Mouse (Mus musculus) forebrain, embryonic 12.5 days (tissue): ENCODE results near the gene Tmem262. TPM values are rescaled to one million over a fixed set of nuclear protein-coding genes. Genes with fewer than 3 reads are reported as not detected.

Experiments
- ATAC-seq: fragments of 200-750 bp; cut with Nextera tagmentation; 2 replicates; pipeline ENCODE4 v1.8.0; 2017; ENCODE audit warnings: moderate TSS enrichment; ENCODE audit not compliant: low FRiP score
- H3K27ac ChIP-seq: fragments of 300-500 bp; sonication (generic); 2 replicates; pipeline ENCODE4 v1.5.1; 2016; ENCODE audit warnings: mild to moderate bottlenecking
- H3K27me3 ChIP-seq: fragments of 300-500 bp; sonication (generic); 2 replicates; pipeline ENCODE4 v1.6.1; 2016; ENCODE audit warnings: mild to moderate bottlenecking
- H3K36me3 ChIP-seq: fragments of 300-500 bp; sonication (generic); replicated peaks from 2 replicates; pipeline ENCODE4 v1.6.1; 2016; ENCODE audit warnings: mild to moderate bottlenecking
- H3K4me1 ChIP-seq: fragments of 300-500 bp; sonication (generic); 2 replicates; pipeline ENCODE4 v1.6.1; 2016
- H3K4me2 ChIP-seq: fragments of 300-500 bp; sonication (generic); 2 replicates; pipeline ENCODE4 v1.6.1; 2016; ENCODE audit warnings: mild to moderate bottlenecking, moderate library complexity
- H3K4me3 ChIP-seq: fragments of 300-500 bp; sonication (generic); replicated peaks from 2 replicates; pipeline ENCODE4 v1.5.1; 2016; ENCODE audit warnings: mild to moderate bottlenecking
- H3K9ac ChIP-seq: fragments of 300-500 bp; sonication (generic); 2 replicates; pipeline ENCODE4 v1.6.1; 2016; ENCODE audit warnings: mild to moderate bottlenecking
- H3K9me3 ChIP-seq: fragments of 300-500 bp; sonication (generic); 2 replicates; pipeline ENCODE4 v1.6.1; 2016
- WGBS: fragments of 180-500 bp; shearing (Covaris S2); methylation state at CpG from one replicate; pipeline ENCODE4 v1.1.7; 2016; 5-methylcytosine and 5-hydroxymethylcytosine counted together
- polyA plus RNA-seq: library from polyadenylated mRNA; unstranded; fragments of >200 nt; fragmentation: Nextera tagmentation; extraction: Ambion mirVana; gene quantifications from 2 replicates; pipeline ENCODE4 v1.2.1, GENCODE M21; 2016

The Tmem262 gene
- polyA plus RNA-seq, 1 experiment from 2014 or later = not detected

- ATAC-seq = no peak; the same call in 1 of the 2 replicates
- Histone ChIP-seq H3K27ac (peak overlapping the region; percentile 89), H3K27me3 (no peaks in the 10 kb centered on the region), H3K4me1 (peaks cover 40% of the 10 kb centered on the region), H3K4me3 (peak overlapping the region; percentile 56), H3K9me3 (no peaks in the 10 kb centered on the region), H3K36me3 (peaks cover 36% of the 10 kb centered on the region), H3K9ac (peak overlapping the region; percentile 72), H3K4me2 (peak overlapping the region; percentile 94)
- 41% methylated on average over 5 of the region's 5 CpGs for WGBS
Observed at GRCm38 (mm10) chr19:6066571-6066970, 13.3 kb upstream of the Tmem262 start.

- Histone ChIP-seq H3K9me3 (no peaks in the 10 kb centered on the region), H3K4me2 (peak overlapping the region; percentile 94), H3K27ac (peak overlapping the region; percentile 89), H3K36me3 (peaks cover 37% of the 10 kb centered on the region), H3K4me3 (peak overlapping the region; percentile 56), H3K27me3 (no peaks in the 10 kb centered on the region), H3K9ac (peak overlapping the region; percentile 72), H3K4me1 (peaks cover 34% of the 10 kb centered on the region)
- under 1% methylated on average over 30 of the region's 30 CpGs for WGBS
- ATAC-seq = peak; percentile 76
Observed at GRCm38 (mm10) chr19:6067011-6067723, 12.7 kb upstream of the Tmem262 start.

- H3K9me3 ChIP-seq = no peaks in the 10 kb centered on the region
- peak within 1 kb of the TSS; percentile 56 for H3K4me3 ChIP-seq
- H3K36me3 ChIP-seq = peaks cover 36% of the 10 kb centered on the region
- WGBS = 8% methylated on average over 33 of the region's 33 CpGs
- H3K9ac ChIP-seq = peak within 1 kb of the TSS; percentile 72
- H3K4me1 ChIP-seq = peaks cover 27% of the 10 kb centered on the region
- peak; percentile 94 for ATAC-seq
- H3K27ac ChIP-seq = peak within 1 kb of the TSS; percentile 89
- H3K4me2 ChIP-seq = peak within 1 kb of the TSS; percentile 94
- no peaks in the 10 kb centered on the region for H3K27me3 ChIP-seq
Observed at GRCm38 (mm10) chr19:6067724-6068415, 12.0 kb upstream of the Tmem262 start, which contains the start of gene Tm7sf2. Tm7sf2 (minus strand) TSS chr19:6068373.

GRCm38 (mm10) chr19:6068951-6069350 lies 10.9 kb upstream of the Tmem262 start:
- no peak for ATAC-seq
- no peaks in the 10 kb centered on the region for H3K27me3 ChIP-seq
- WGBS = 79% methylated on average over 4 of the region's 4 CpGs
- no peak overlapping the region for H3K9ac ChIP-seq
- H3K9me3 ChIP-seq = no peaks in the 10 kb centered on the region
- H3K36me3 ChIP-seq = peaks cover 35% of the 10 kb centered on the region
- no peak overlapping the region for H3K27ac ChIP-seq
- peaks cover 24% of the 10 kb centered on the region for H3K4me1 ChIP-seq
- H3K4me2 ChIP-seq = no peak overlapping the region
- no peak overlapping the region for H3K4me3 ChIP-seq

- WGBS = 89% methylated on average over 10 of the region's 10 CpGs
- H3K9ac ChIP-seq = no peak overlapping the region
- no peaks in the 10 kb centered on the region for H3K9me3 ChIP-seq
- H3K4me1 ChIP-seq = peaks cover 24% of the 10 kb centered on the region
- no peaks in the 10 kb centered on the region for H3K27me3 ChIP-seq
- peaks cover 38% of the 10 kb centered on the region for H3K36me3 ChIP-seq
- no peak overlapping the region for H3K4me3 ChIP-seq
- no peak for ATAC-seq
- no peak overlapping the region for H3K27ac ChIP-seq
- no peak overlapping the region for H3K4me2 ChIP-seq
Observed at GRCm38 (mm10) chr19:6069851-6070250, 10.0 kb upstream of the Tmem262 start.

- Histone ChIP-seq H3K9ac (no peak overlapping the region), H3K4me1 (peaks cover 24% of the 10 kb centered on the region), H3K36me3 (peaks cover 42% of the 10 kb centered on the region), H3K9me3 (no peaks in the 10 kb centered on the region), H3K4me2 (no peak overlapping the region), H3K4me3 (no peak overlapping the region), H3K27me3 (no peaks in the 10 kb centered on the region), H3K27ac (no peak overlapping the region)
- no peak for ATAC-seq
- whole genome bisulfite sequencing = 89% methylated on average over 31 of the region's 31 CpGs
Observed at GRCm38 (mm10) chr19:6070571-6071250, 9.1 kb upstream of the Tmem262 start.

- Histone ChIP-seq H3K4me3 (no peak overlapping the region), H3K4me1 (peaks cover 26% of the 10 kb centered on the region), H3K9ac (no peak overlapping the region), H3K4me2 (no peak overlapping the region), H3K9me3 (no peaks in the 10 kb centered on the region), H3K27ac (no peak overlapping the region), H3K36me3 (peaks cover 42% of the 10 kb centered on the region), H3K27me3 (no peaks in the 10 kb centered on the region)
- WGBS = 97% methylated on average over 19 of the region's 19 CpGs
- no peak for ATAC-seq
Observed at GRCm38 (mm10) chr19:6071261-6071660, 8.6 kb upstream of the Tmem262 start.

- 90% methylated on average over 5 of the region's 5 CpGs for WGBS
- Histone ChIP-seq H3K4me1 (peaks cover 15% of the 10 kb centered on the region), H3K27ac (no peak overlapping the region), H3K27me3 (no peaks in the 10 kb centered on the region), H3K4me3 (no peak overlapping the region), H3K9me3 (no peaks in the 10 kb centered on the region), H3K9ac (no peak overlapping the region), H3K36me3 (peaks cover 39% of the 10 kb centered on the region), H3K4me2 (no peak overlapping the region)
- ATAC-seq = no peak
Observed at GRCm38 (mm10) chr19:6073889-6074288, 5.9 kb upstream of the Tmem262 start.

GRCm38 (mm10) chr19:6076564-6077393 lies 3.1 kb upstream of the Tmem262 start, which contains the start of gene Vps51:
Vps51 (minus strand) TSS chr19:6077231.
- H3K9me3 ChIP-seq = no peaks in the 10 kb centered on the region
- peak within 1 kb of the TSS; percentile 82 for H3K4me2 ChIP-seq
- H3K4me3 ChIP-seq = peak within 1 kb of the TSS; percentile 75
- peaks cover 32% of the 10 kb centered on the region for H3K36me3 ChIP-seq
- H3K9ac ChIP-seq = peak within 1 kb of the TSS; percentile 74
- peaks cover 15% of the 10 kb centered on the region for H3K4me1 ChIP-seq
- ATAC-seq = peak; percentile 92
- WGBS = under 1% methylated on average over 33 of the region's 33 CpGs
- H3K27me3 ChIP-seq = no peaks in the 10 kb centered on the region
- H3K27ac ChIP-seq = peak within 1 kb of the TSS; percentile 86

- Histone ChIP-seq H3K4me1 (peaks cover 24% of the 10 kb centered on the region), H3K4me2 (no peak within 1 kb of the TSS), H3K4me3 (no peak within 1 kb of the TSS), H3K27me3 (no peaks in the 10 kb centered on the region), H3K9ac (no peak within 1 kb of the TSS), H3K27ac (no peak within 1 kb of the TSS), H3K36me3 (peaks cover 36% of the 10 kb centered on the region), H3K9me3 (no peaks in the 10 kb centered on the region)
- 88% methylated on average over 9 of the region's 9 CpGs for WGBS
- no peak for ATAC-seq
Observed at GRCm38 (mm10) chr19:6082156-6082555, 2.3 kb downstream of the Tmem262 start, which contains the start of gene Gm28374. Gm28374 (minus strand) TSS chr19:6082256.

GRCm38 (mm10) chr19:6084478-6085248 lies 4.8 kb downstream of the Tmem262 start, which contains the start of the genes Zfpl1 and Cdca5:
Zfpl1 (minus strand) TSS chr19:6084956.
Cdca5 (plus strand) TSS chr19:6084983.
- H3K9ac ChIP-seq = peak within 1 kb of the TSS; percentile 68
- no peaks in the 10 kb centered on the region for H3K9me3 ChIP-seq
- H3K4me2 ChIP-seq = peak within 1 kb of the TSS; percentile 80
- H3K36me3 ChIP-seq = peaks cover 53% of the 10 kb centered on the region
- ATAC-seq = peak; percentile 92
- peak within 1 kb of the TSS; percentile 73 for H3K4me3 ChIP-seq
- peaks cover 19% of the 10 kb centered on the region for H3K4me1 ChIP-seq
- H3K27ac ChIP-seq = peak within 1 kb of the TSS; percentile 84
- WGBS = under 1% methylated on average over 58 of the region's 58 CpGs
- no peaks in the 10 kb centered on the region for H3K27me3 ChIP-seq
